Mouse (Mus musculus) intestine, embryonic 14.5 days (tissue): ENCODE measurements at regions not wholly inside any gene's neighbourhood (a gene's known extent, or its start where the extent isn't known, plus 50 kb on each side); places are given as distances from the start of the nearest gene placed in this dataset.

ENCODE experiments used
- ATAC-seq: fragments of 200-750 bp; cut with Nextera tagmentation; replicated peaks from 2 replicates; pipeline ENCODE4 v1.8.0; 2017; ENCODE audit warnings: low read depth, moderate number of reproducible peaks, moderate TSS enrichment, moderate library complexity; ENCODE audit not compliant: low FRiP score, low TSS enrichment
- DNase-seq: peaks from one replicate; pipeline ENCODE4 v3.0.0-alpha.2; 2018; ENCODE audit warnings: low spot score
- H3K27ac ChIP-seq: fragments of 300-500 bp; sonication (generic); 2 replicates; pipeline ENCODE4 v1.5.1; 2014; ENCODE audit warnings: low read depth, mild to moderate bottlenecking, control low read depth
- H3K27me3 ChIP-seq: fragments of 300-500 bp; sonication (generic); replicated peaks from 2 replicates; pipeline ENCODE4 v1.6.1; 2014; ENCODE audit warnings: low read length, control low read depth; ENCODE audit not compliant: control insufficient read depth, insufficient read depth
- H3K36me3 ChIP-seq: fragments of 300-500 bp; sonication (generic); 2 replicates; pipeline ENCODE4 v1.6.1; 2014; ENCODE audit warnings: low read length, control low read depth; ENCODE audit not compliant: control insufficient read depth, insufficient read depth
- H3K4me1 ChIP-seq: fragments of 300-500 bp; sonication (generic); replicated peaks from 2 replicates; pipeline ENCODE4 v1.6.1; 2014; ENCODE audit warnings: low read length, control low read depth, mixed read lengths; ENCODE audit not compliant: control insufficient read depth, insufficient read depth
- H3K4me2 ChIP-seq: fragments of 300-500 bp; sonication (generic); 2 replicates; pipeline ENCODE4 v1.6.1; 2014; ENCODE audit warnings: low read length
- H3K4me3 ChIP-seq: fragments of 300-500 bp; sonication (generic); 2 replicates; pipeline ENCODE4 v1.5.1; 2014; ENCODE audit warnings: low read depth, low read length, control low read depth, mixed read lengths
- H3K9ac ChIP-seq: fragments of 300-500 bp; sonication (generic); 2 replicates; pipeline ENCODE4 v1.6.1; 2014; ENCODE audit warnings: mild to moderate bottlenecking, low read length
- H3K9me3 ChIP-seq: fragments of 300-500 bp; sonication (generic); 2 replicates; pipeline ENCODE4 v1.6.1; 2016; ENCODE audit warnings: low read length, control low read depth; ENCODE audit not compliant: control insufficient read depth
- WGBS: fragments of 180-500 bp; shearing (Covaris S2); extraction: QIAGEN DNeasy Blood & Tissue Kit; methylation state at CpG from one replicate; pipeline ENCODE4 v1.1.7; 2014; 5-methylcytosine and 5-hydroxymethylcytosine counted together

DNA sequence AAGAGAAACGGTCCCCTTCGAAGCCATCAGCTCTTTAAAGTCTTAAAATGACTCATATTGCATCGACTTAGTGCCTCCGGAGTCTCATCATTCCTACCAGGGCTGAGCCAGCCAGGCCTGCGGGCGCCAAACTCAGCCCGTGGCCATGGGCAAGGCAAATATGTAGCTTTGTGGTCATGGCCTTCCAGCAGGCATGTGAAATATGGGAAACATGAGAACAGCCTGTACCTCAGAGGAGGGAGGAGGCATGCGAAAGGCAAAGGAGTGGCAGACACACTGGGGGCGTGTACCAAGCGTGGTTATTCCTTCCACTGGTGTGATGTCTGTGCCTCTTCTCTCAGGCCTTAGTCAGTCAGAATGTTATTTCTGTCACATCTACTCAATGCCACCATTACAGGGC is 706.3 kb upstream of the Car8 start:
- Histone ChIP-seq H3K27ac (no peak overlapping the region), H3K4me2 (no peak overlapping the region), H3K4me1 (no peaks in the 10 kb centered on the region), H3K27me3 (no peaks in the 10 kb centered on the region), H3K36me3 (no peaks in the 10 kb centered on the region), H3K9ac (no peak overlapping the region), H3K9me3 (no peaks in the 10 kb centered on the region), H3K4me3 (no peak overlapping the region)
- ATAC-seq (no peak), DNase-seq (no peak)
- WGBS = 90% methylated on average over 10 of the region's 10 CpGs

DNA sequence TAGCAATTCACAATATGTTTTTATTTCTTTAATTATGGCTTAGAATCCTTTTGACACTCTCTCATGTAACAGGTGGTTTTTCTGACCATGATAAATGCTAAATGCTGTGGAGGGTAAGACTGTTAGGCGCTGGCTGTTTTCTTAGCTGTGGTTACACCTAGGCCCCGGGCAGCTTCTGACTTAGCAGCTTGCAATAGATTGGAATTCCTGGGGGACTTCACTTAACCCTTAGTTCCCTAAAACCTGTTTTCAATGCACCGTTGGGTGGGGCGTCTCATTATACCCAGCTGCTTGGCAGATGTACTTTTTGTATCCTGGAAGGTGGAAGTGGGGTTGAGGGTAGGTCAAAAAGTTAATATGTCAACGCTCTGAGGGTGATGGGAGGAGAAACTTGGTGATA is 704.2 kb upstream of the Car8 start:
- Histone ChIP-seq H3K4me2 (no peak overlapping the region), H3K27me3 (no peaks in the 10 kb centered on the region), H3K27ac (no peak overlapping the region), H3K4me3 (no peak overlapping the region), H3K9ac (no peak overlapping the region), H3K36me3 (no peaks in the 10 kb centered on the region), H3K4me1 (no peaks in the 10 kb centered on the region), H3K9me3 (no peaks in the 10 kb centered on the region)
- 64% methylated on average over 5 of the region's 5 CpGs for WGBS
- DNase-seq = no peak
- no peak for ATAC-seq

DNA sequence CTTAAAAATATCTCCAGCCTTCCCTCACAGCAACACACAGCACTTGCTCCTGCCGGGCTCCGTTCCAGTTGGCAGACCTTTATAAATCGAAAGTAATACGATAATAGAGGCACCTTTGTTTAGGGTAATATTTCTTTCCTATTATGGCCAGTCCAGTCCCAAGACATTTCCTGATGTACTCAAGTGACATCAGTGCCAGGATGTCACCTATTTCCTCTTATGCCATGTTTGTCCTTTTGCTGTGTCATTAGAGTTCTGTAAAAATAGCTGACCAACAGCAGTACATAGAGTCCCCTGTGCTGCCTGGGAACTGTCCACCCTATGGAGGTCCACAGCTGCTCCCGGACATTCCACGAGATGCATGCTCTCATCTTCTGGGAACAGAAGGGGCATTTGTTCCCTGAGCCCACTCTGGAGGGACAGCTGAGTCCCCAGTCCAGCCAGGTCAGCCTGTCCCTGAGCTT is 700.1 kb upstream of the Car8 start:
- no peak overlapping the region for H3K27ac ChIP-seq
- H3K9me3 ChIP-seq = no peaks in the 10 kb centered on the region
- no peak overlapping the region for H3K9ac ChIP-seq
- WGBS = 57% methylated on average over 6 of the region's 6 CpGs
- H3K36me3 ChIP-seq = no peaks in the 10 kb centered on the region
- no peak overlapping the region for H3K4me2 ChIP-seq
- DNase-seq (no peak), ATAC-seq (no peak)
- H3K4me3 ChIP-seq = no peak overlapping the region
- no peaks in the 10 kb centered on the region for H3K27me3 ChIP-seq
- no peaks in the 10 kb centered on the region for H3K4me1 ChIP-seq

DNA sequence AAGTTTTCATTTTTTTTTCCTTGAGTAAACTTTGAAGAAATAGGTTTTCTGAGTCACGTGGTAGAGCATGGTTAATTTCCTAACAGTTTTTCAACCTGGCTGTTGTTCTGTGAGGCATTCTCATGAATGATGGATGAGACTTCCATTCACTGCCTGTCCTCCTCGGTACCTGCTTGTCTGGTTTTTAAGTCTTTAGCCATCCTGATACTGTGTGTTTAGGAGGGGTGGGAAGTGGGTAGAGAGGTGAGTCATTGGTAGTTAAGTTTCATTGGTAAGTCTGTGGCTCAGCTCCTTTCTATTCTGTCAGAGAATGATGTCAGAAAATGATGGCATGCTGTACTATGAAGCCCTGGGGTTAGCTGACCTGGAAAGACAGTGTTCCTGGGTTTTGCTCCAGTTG is 697.1 kb upstream of the Car8 start:
- 61% methylated on average over 2 of the region's 2 CpGs for WGBS
- H3K4me3 ChIP-seq = no peak overlapping the region
- H3K27me3 ChIP-seq = no peaks in the 10 kb centered on the region
- DNase-seq (no peak), ATAC-seq (no peak)
- H3K27ac ChIP-seq = no peak overlapping the region
- no peaks in the 10 kb centered on the region for H3K4me1 ChIP-seq
- H3K9ac ChIP-seq = no peak overlapping the region
- no peak overlapping the region for H3K4me2 ChIP-seq
- no peaks in the 10 kb centered on the region for H3K36me3 ChIP-seq
- H3K9me3 ChIP-seq = no peaks in the 10 kb centered on the region

DNA sequence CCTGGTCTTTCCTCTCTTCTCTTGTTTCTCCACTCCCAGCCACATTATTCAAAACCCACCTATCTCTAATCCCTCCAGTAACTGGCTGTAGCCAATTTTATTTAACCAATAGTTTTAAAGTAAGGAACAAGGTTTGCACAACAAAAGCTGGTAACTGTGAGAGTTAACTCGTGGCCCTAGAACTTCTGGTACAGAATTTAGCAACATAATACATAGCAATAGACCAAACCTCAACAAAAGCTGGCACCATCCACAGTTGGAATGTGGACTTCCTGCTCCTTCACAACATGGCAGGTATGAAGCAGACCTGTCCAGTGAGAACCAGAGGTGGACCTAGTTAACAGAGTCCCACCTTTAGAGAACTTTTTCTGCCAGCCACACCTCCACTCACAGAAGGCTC is 695.7 kb upstream of the Car8 start:
- WGBS = 70% methylated on average over 1 of the region's 1 CpGs
- Histone ChIP-seq H3K27me3 (no peaks in the 10 kb centered on the region), H3K27ac (no peak overlapping the region), H3K4me2 (no peak overlapping the region), H3K4me1 (no peaks in the 10 kb centered on the region), H3K9me3 (no peaks in the 10 kb centered on the region), H3K36me3 (no peaks in the 10 kb centered on the region), H3K4me3 (no peak overlapping the region), H3K9ac (no peak overlapping the region)
- no peak for ATAC-seq
- no peak for DNase-seq

DNA sequence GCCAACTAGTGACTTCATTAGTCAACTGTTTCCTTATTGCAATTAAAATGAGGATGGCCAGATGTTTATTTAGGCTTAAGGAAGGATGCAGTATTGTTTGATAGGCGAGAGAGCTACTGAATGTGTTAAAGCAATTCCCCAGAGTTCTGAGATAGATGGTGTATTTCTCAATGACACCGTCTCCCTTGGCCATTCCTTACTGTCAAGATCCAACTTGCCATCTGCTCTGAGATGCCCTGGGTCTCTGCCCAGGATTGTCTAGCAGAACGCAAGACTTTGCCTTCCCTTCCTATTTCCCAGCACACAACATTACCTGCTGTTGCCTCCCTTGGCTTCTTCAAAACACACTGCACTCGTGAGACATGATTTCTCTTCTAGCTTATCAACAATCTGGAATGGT is 690.5 kb upstream of the Car8 start:
- Histone ChIP-seq H3K4me1 (no peaks in the 10 kb centered on the region; the same call in 1 of the 2 replicates), H3K9me3 (no peaks in the 10 kb centered on the region), H3K36me3 (no peaks in the 10 kb centered on the region), H3K27me3 (no peaks in the 10 kb centered on the region), H3K4me2 (no peak overlapping the region), H3K4me3 (no peak overlapping the region), H3K27ac (no peak overlapping the region), H3K9ac (no peak overlapping the region)
- no peak for ATAC-seq
- WGBS = 80% methylated on average over 4 of the region's 4 CpGs
- no peak for DNase-seq

DNA sequence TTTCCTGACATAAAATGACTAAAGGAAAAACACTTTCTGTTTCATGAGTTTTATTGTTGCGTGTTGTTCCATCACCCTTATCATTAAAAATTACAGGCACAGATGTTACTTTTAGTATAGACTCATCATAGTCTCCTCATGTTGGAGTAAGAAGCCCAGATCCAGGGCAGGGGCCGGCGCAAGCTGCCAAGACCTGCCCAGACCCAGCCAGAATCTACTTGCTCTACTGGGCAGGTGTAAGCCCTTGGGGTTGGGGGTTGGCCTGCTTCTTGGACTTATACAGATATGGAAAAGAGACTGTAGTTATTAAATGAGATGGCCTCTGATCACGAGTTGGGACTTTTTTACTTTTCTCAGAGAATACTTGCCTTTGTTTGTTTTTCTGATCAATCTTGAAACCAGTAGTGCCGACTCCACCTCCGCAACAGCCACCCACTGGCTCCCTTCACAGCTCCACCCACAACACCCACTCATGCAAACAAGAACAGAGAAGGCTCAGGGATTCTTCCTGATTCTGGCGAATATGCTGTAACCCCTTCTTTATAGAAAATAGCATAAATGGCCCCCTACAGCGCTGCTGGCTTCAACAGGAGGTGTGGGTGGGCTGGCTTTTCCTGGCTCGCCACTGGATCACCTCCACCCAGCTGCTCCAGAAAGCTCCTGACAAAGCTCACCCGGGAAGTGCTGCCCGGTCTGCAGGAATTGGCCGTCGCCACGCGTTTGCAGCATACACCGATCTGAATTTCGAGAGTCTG is 689.9 kb upstream of the Car8 start:
- no peak overlapping the region for H3K27ac ChIP-seq
- H3K36me3 ChIP-seq = no peaks in the 10 kb centered on the region
- ATAC-seq (no peak), DNase-seq (no peak)
- WGBS = 46% methylated on average over 17 of the region's 17 CpGs
- H3K27me3 ChIP-seq = no peaks in the 10 kb centered on the region
- no peak overlapping the region for H3K9ac ChIP-seq
- no peaks in the 10 kb centered on the region; the same call in 1 of the 2 replicates for H3K4me1 ChIP-seq
- H3K4me3 ChIP-seq = no peak overlapping the region
- no peak overlapping the region for H3K4me2 ChIP-seq
- no peaks in the 10 kb centered on the region for H3K9me3 ChIP-seq

DNA sequence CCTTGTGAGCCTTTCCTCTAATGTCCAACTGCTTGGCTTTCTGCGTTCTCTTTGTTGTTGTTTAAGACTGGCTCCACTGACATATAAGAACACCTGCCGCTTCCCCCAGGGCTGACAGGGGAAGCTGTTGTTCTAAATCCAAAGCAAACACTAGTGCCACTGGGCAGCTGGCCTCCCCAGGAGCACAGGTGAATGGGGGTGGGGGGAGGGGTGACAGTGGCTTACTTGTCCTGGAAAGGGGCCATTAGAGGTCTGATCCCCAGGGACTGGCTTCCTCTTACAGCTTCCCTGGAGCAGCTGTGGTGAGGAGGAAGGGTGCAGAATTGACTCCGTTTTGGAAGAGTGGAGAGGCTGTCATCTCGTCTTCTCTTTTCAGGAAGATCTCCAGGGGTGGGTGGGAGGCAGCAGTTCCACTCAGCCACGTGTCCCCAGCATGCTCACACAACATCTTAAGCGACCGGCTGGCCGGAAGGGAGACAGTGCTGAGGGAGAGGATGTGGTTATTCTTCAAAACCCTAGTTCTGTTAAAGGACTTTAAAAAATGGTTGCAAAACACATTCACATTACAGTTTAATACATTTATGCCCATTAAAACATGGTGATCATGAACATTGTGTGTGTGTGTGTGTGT is 688.5 kb upstream of the Car8 start:
- Histone ChIP-seq H3K27ac (0 out of 2 replicates have a peak overlapping the region, but pooled peaks have one; percentile 16), H3K4me1 (no peaks in the 10 kb centered on the region; the same call in 1 of the 2 replicates), H3K27me3 (no peaks in the 10 kb centered on the region), H3K4me3 (no peak overlapping the region), H3K9me3 (no peaks in the 10 kb centered on the region), H3K9ac (no peak overlapping the region), H3K4me2 (no peak overlapping the region), H3K36me3 (no peaks in the 10 kb centered on the region)
- whole genome bisulfite sequencing = 40% methylated on average over 8 of the region's 8 CpGs
- ATAC-seq = no peak
- no peak for DNase-seq
